Mouse (Mus musculus) thymus, adult 18-20 months (tissue): ENCODE measurements around the gene Slc25a40.

ENCODE experiments used
- DNase-seq, 2 experiments: peaks; one replicate each; pipeline ENCODE4 v3.0.0; 2022; ENCODE audit warnings: mixed read lengths in 2 of 2

The Slc25a40 gene

GRCm38 (mm10) chr5:8422157-8422931, at the start of gene Slc25a40, which contains the start of gene Dbf4:
TSS of gene Slc25a40 (plus strand) at chr5:8422850.
TSS of gene Dbf4 (minus strand) at chr5:8422716.
- DNase-seq: peak; percentile 87 to 90

- DNase-seq: no peak
Observed at GRCm38 (mm10) chr5:8373415-8373814, 49.2 kb upstream of the Slc25a40 start.

- DNase-seq: no peak
Observed at GRCm38 (mm10) chr5:8374297-8374906, 48.2 kb upstream of the Slc25a40 start.

- DNase-seq: no peak
Observed at GRCm38 (mm10) chr5:8393891-8394583, 28.6 kb upstream of the Slc25a40 start.

- no peak for DNase-seq
Observed at GRCm38 (mm10) chr5:8397587-8398249, 24.9 kb upstream of the Slc25a40 start.

GRCm38 (mm10) chr5:8408746-8409145, 13.9 kb upstream of the Slc25a40 start:
- no peak for DNase-seq

- no peak for DNase-seq
Observed at GRCm38 (mm10) chr5:8416683-8417413, 5.8 kb upstream of the Slc25a40 start.

- no peak for DNase-seq
Observed at GRCm38 (mm10) chr5:8417443-8417842, 5.2 kb upstream of the Slc25a40 start.

- DNase-seq: no peak
Observed at GRCm38 (mm10) chr5:8421424-8421823, 1.2 kb upstream of the Slc25a40 start.

GRCm38 (mm10) chr5:8422932-8423928, 580 bp downstream of the Slc25a40 start:
- no peak for DNase-seq

GRCm38 (mm10) chr5:8424116-8424515, 1.5 kb downstream of the Slc25a40 start:
- DNase-seq: no peak

GRCm38 (mm10) chr5:8425899-8426298, 3.2 kb downstream of the Slc25a40 start:
- DNase-seq: no peak

GRCm38 (mm10) chr5:8437481-8438156, 15.0 kb downstream of the Slc25a40 start:
- no peak for DNase-seq

GRCm38 (mm10) chr5:8439095-8439494, 16.4 kb downstream of the Slc25a40 start:
- no peak for DNase-seq

GRCm38 (mm10) chr5:8455565-8455964, 32.9 kb downstream of the Slc25a40 start:
- no peak for DNase-seq

GRCm38 (mm10) chr5:8456561-8456960, 33.9 kb downstream of the Slc25a40 start:
- DNase-seq: no peak

- DNase-seq: no peak
Observed at GRCm38 (mm10) chr5:8487989-8488700, 65.5 kb downstream of the Slc25a40 start.

GRCm38 (mm10) chr5:8488701-8489297, 66.1 kb downstream of the Slc25a40 start:
- DNase-seq: no peak

- DNase-seq: no peak
Observed at GRCm38 (mm10) chr5:8489471-8490110, 66.9 kb downstream of the Slc25a40 start.
